Mouse (Mus musculus) gastrocnemius, postnatal 14 days (tissue): ENCODE data around the gene Pik3ip1. TPM values are rescaled to one million over a fixed set of nuclear protein-coding genes. Genes with fewer than 3 reads are reported as not detected.

Experiments
- DNase-seq: peaks from one replicate; pipeline ENCODE4 v3.0.0; 2021; ENCODE audit warnings: mixed read lengths
- intact Hi-C: fragments of 180-260 bp; cut with DNase I; formaldehyde crosslinking; loops from one replicate; pipeline ENCODE4 v1.15.1; 2025; ENCODE audit warnings: low total_unique reads
- total RNA-seq, 2 experiments: library from RNA; stranded (reverse); gene quantifications; 2 replicates each; pipeline ENCODE4 v1.2.3; 2021

Gene Pik3ip1
- total RNA-seq, 2 experiments from 2014 or later: 10.4 to 13.0 TPM

- intact Hi-C loops: no loop called here
Observed at GRCm38 (mm10) chr11:3334141-3334710, 4.0 kb downstream of the Pik3ip1 start.

GRCm38 (mm10) chr11:3334711-3335316 lies 4.6 kb downstream of the Pik3ip1 start:
- intact Hi-C loops: no loop called here
- DNase-seq: no peak

More at GRCm38 (mm10) chr11:3334141-3334710, 4.0 kb downstream of the Pik3ip1 start:
- no peak for DNase-seq

- intact Hi-C loops: no loop called here
- DNase-seq: peak; percentile 54
Observed at GRCm38 (mm10) chr11:3335651-3336216, 5.5 kb downstream of the Pik3ip1 start.

GRCm38 (mm10) chr11:3336602-3337001 lies 6.4 kb downstream of the Pik3ip1 start:
- no peak for DNase-seq
- intact Hi-C loops: no loop called here

GRCm38 (mm10) chr11:3337173-3337955 lies 7.2 kb downstream of the Pik3ip1 start:
- intact Hi-C loops: no loop called here
- peak; percentile 48 for DNase-seq

- intact Hi-C loops: no loop called here
- no peak for DNase-seq
Observed at GRCm38 (mm10) chr11:3337961-3338360, 7.8 kb downstream of the Pik3ip1 start.

GRCm38 (mm10) chr11:3341476-3341875 lies 11.3 kb downstream of the Pik3ip1 start:
- DNase-seq: no peak
- intact Hi-C loops: no loop called here

- no peak for DNase-seq
- intact Hi-C loops: loop anchor here (5.0 kb wide), 1 partner anchor 67 kb away; no protein-coding TSS in a partner anchor
Observed at GRCm38 (mm10) chr11:3344916-3345315, 14.7 kb downstream of the Pik3ip1 start.

GRCm38 (mm10) chr11:3346351-3346750 lies 16.1 kb downstream of the Pik3ip1 start:
- intact Hi-C loops: loop anchor here (5.0 kb wide), 1 partner anchor 66 kb away; no protein-coding TSS in a partner anchor
- DNase-seq: no peak

- peak; percentile 88 for DNase-seq
- intact Hi-C loops: loop anchor here (5.0 kb wide), 1 partner anchor 65 kb away; no protein-coding TSS in a partner anchor
Observed at GRCm38 (mm10) chr11:3347091-3347834, 17.1 kb downstream of the Pik3ip1 start.

GRCm38 (mm10) chr11:3347835-3348195 lies 17.6 kb downstream of the Pik3ip1 start:
- intact Hi-C loops: loop anchor here (5.0 kb wide), 1 partner anchor 64 kb away; no protein-coding TSS in a partner anchor
- DNase-seq: no peak

- DNase-seq: peak; percentile 46
- intact Hi-C loops: loop anchor here (5.0 kb wide), 1 partner anchor 64 kb away; no protein-coding TSS in a partner anchor
Observed at GRCm38 (mm10) chr11:3348576-3349342, 18.6 kb downstream of the Pik3ip1 start.

- intact Hi-C loops: loop anchor here (5.0 kb wide), 1 partner anchor 63 kb away; no protein-coding TSS in a partner anchor
- DNase-seq: no peak
Observed at GRCm38 (mm10) chr11:3349343-3349695, 19.1 kb downstream of the Pik3ip1 start.

GRCm38 (mm10) chr11:3352131-3352530 lies 21.9 kb downstream of the Pik3ip1 start:
- intact Hi-C loops: no loop called here
- DNase-seq: no peak

GRCm38 (mm10) chr11:3352990-3353585 lies 22.9 kb downstream of the Pik3ip1 start:
- intact Hi-C loops: no loop called here
- no peak for DNase-seq

GRCm38 (mm10) chr11:3362854-3363253 lies 32.7 kb downstream of the Pik3ip1 start:
- intact Hi-C loops: no loop called here
- no peak for DNase-seq

- DNase-seq: no peak
- intact Hi-C loops: no loop called here
Observed at GRCm38 (mm10) chr11:3366411-3366810, 36.2 kb downstream of the Pik3ip1 start.

GRCm38 (mm10) chr11:3368983-3369382 lies 38.8 kb downstream of the Pik3ip1 start:
- DNase-seq: no peak
- intact Hi-C loops: no loop called here
